Mouse (Mus musculus): ENCODE data around the gene Sdk2.

Sdk2 gene

DNA sequence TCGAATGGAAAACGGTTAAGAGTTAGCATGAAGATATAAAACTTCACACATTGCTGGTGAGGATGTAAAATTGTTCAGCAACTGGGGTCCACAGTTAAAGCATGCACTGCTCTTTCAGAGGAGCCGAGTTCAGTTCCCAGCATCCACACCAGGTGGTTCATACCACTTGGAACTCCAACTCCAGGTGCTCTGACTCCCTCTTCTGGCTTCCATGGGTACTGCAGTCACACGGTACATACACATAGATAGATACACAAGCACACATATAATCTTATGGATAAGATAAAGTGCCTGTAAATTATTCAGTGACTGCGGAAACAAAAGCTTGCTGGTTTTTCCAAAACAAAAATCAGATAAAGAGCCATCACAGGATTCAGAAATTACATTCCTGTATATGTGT is 19.9 kb downstream of the Sdk2 start:
- no peak for DNase-seq (ENCODE audit: low spot score in 2 of 2)

DNA sequence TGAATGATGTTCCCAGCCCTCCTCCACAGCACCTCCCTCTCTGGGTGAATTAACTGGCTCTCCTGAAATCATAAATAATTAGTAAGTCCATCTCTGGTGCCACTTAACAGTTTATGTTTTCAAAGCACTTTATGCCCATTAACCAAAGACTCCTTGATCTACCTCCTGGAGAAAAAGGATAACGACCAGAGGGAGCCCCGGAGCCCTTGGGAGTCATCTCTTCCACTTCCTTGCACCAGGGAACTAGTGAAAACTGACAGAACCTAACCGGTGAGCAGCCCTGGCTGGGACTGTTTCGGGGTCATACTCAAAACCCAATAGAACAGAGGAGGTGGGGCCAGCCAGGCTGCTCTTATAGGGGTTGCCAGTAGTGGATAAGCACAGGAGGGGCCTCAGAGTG is 22.5 kb downstream of the Sdk2 start:
- DNase-seq (ENCODE audit: low spot score in 2 of 2): no peak

DNA sequence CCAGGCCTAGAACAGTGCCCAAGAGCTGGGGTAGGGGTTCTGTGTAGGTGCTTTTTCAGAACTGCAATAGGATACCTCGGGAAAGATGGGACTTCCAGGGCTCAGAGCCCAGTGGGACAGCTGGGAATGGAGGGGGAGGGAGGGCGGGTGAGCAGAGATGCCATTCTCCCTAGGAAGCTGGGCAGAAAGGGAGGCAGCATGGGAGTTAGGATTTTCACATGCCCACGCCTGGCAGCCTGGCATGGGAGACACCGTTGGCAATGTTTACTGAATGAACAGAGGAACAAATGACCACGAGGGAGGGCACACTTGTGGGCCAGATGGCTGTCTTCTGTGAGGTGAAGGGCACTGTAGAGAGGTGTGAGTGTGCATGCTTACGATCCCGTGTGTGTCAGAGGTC is 23.3 kb downstream of the Sdk2 start:
- no peak for DNase-seq (ENCODE audit: low spot score in 2 of 2)

- peak in 1 of 2 experiments; percentile 24 for DNase-seq (ENCODE audit: low spot score in 2 of 2)
Observed at GRCm38 (mm10) chr11:114040391-114041035, 26.3 kb downstream of the Sdk2 start.

- DNase-seq (ENCODE audit: low spot score in 2 of 2): no peak
Observed at GRCm38 (mm10) chr11:114038036-114038435, 28.8 kb downstream of the Sdk2 start.

- DNase-seq (ENCODE audit: low spot score in 2 of 2): no peak
Observed at GRCm38 (mm10) chr11:114031491-114031890, 35.4 kb downstream of the Sdk2 start.

- no peak for DNase-seq (ENCODE audit: low spot score in 2 of 2)
Observed at GRCm38 (mm10) chr11:114030214-114030613, 36.6 kb downstream of the Sdk2 start.

GRCm38 (mm10) chr11:114028512-114028911 is 38.3 kb downstream of the Sdk2 start:
- DNase-seq (ENCODE audit: low spot score in 2 of 2): peak in 1 of 2 experiments; percentile 8

- DNase-seq (ENCODE audit: low spot score in 2 of 2): no peak
Observed at GRCm38 (mm10) chr11:114028021-114028420, 38.8 kb downstream of the Sdk2 start.

- no peak for DNase-seq (ENCODE audit: low spot score in 2 of 2)
Observed at GRCm38 (mm10) chr11:114025056-114025455, 41.8 kb downstream of the Sdk2 start.

DNA sequence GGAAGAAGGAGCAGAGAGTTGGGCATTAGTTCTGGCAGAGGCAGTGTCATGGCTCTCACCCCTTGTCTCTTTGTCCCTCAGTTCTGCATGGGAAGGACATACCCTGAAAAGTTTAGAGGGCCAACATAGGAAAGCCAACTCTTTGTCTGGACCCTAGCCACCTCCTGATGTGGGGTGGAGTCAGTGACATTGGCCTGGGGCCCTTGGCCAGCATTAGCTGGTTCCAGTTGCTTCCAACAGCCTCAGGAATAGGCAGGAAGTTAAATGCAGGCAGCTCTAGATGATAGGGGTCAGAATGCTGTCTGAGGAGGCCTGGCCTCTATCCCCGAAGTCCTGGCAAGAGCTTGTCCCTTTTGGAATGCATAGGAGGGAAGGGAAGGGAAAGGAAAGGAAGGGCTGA is 42.9 kb downstream of the Sdk2 start:
- peak; percentile 36 to 41 for DNase-seq (ENCODE audit: low spot score in 2 of 2)

GRCm38 (mm10) chr11:114022166-114022565 is 44.7 kb downstream of the Sdk2 start:
- no peak for DNase-seq (ENCODE audit: low spot score in 2 of 2)

DNA sequence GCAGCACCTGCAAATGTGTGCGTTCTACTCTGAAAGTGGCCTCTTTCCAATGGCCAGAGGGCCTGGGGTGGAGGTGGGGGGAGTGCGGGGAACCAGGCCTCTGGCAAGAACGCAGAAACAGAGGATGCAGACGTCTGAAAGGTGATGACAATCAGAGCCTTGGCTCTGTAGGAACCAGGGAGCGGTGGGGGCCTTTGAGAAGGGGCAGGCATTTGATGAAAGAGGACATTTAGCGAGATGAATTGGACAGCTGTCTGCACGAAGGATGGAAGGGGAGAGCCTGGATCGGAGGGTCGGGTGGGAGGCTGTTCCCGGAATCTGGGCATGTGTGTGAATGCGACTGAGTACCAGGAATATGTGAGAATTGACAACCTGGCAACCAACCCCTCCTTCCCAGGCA is 47.8 kb downstream of the Sdk2 start:
- no peak for DNase-seq (ENCODE audit: low spot score in 2 of 2)

DNA sequence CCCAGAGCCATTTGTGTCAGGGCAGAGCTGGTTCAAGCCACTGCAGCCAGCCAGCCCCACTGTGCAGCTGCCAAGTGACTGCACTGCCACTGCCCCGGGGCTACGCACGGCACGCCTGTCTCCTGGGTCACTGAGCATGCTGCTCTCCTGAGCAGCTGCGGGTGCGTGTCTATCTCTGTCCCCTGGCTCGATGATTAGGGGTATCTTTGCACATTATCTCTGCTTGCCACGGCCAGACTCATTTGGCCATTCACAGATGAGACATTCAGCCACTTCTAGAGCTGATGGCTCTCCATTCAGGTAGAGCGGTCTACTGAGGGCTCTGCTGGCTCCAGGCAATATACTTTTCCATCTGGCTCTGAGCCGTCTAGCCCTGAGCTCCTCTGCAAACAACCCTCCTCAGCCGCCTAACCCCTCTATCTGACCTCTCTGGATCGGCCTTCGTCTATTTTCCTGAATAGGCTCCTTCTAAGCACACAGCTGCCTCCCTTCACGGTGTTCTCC is 49.9 kb downstream of the Sdk2 start:
- peak in 1 of 2 experiments; percentile 11 for DNase-seq (ENCODE audit: low spot score in 2 of 2)

DNA sequence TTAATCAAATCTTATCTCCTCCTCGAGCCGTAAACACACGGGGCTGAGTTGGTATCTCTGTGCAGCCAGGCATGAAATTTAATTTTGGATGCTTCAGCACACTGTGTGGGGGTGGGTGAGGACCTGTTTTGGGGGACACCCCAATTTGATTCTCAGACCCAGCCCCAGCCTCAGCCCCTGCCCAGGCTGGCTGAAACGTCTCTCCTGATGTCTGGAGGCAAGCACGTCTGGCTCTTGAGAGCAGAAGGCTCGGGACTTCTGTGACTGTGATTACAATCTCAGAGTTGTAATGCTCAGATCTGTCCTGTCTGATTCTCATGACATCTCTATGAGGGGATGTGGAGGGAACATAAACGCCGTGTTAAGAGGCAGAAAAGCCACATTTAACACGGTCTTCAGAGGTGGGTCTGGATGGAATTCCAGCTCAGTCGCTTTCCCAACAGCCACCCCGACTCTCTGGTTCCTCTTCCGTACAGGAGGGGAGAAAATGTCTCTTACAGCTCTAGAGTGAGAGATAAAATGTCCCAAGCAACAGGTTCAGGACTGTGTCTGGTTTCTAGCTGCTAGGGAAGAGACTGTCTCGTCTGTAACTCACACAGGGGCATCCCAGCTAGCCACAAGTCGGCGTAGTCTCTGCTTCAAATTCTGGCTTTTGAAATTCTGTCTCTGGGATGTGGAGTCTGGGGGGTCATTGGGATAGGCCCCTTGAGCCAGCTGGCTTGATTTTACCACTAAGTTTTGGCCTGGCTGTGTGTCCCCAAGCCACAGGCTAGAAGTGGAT is 50.5 kb downstream of the Sdk2 start:
- no peak for DNase-seq (ENCODE audit: low spot score in 2 of 2)

DNA sequence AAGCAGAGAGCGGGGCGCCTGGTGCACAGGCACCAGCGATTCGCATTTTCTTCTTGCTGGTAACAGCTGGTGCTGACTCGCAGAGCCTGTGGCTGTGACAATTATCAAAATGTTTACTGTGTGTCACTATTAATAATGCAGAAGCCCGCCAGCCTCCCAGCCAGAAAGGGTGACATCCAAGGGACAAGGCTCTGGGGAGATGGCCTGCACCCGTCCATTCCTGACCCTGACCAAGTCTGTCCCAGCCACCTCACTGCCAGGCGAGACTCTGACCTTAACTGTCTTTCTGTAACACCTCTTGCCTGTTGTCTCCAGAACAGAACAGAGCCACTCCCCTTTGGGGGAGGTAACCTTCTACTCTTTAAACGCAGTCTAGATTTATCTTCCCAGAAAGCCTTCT is 55.3 kb downstream of the Sdk2 start:
- DNase-seq (ENCODE audit: low spot score in 2 of 2): no peak

DNA sequence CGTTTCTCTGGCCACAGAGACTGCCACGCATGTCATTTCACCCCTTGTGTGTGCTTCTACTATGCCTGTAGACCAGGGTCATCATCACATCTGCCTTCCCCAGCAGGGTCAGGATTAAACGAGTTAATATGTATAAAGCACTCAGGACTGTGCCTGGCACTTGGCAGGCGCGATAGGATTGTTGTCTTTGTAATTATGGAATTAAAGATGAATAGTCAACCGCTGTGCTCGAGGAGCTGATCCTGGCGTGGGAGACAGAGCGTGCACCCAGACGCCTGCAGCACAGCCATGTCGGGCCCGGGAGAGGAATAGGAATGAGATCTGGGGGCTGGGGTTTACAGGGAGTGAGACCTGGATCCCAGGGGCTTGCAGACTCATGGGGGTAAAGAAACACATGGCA is 61.0 kb downstream of the Sdk2 start:
- DNase-seq (ENCODE audit: low spot score in 2 of 2): no peak

DNA sequence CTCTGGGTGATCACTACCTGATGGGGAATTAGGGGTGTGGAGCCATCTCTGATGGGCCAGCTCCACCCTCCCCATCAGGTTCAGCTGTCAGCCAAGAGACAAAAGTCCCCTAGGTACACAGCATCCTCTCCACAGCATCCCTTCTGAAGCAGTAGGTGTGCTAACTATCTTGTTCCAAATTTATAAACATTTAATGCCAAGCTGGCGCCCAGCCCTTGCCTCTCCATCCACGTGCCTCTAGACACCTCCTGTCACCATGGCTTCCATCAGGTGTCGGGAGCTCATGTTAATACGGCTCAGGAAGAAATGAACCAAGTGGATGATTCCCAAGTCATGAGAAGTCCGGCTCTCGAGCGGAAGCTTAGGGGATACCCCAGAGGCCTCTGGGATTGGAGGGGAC is 62.2 kb downstream of the Sdk2 start:
- no peak for DNase-seq (ENCODE audit: low spot score in 2 of 2)

DNA sequence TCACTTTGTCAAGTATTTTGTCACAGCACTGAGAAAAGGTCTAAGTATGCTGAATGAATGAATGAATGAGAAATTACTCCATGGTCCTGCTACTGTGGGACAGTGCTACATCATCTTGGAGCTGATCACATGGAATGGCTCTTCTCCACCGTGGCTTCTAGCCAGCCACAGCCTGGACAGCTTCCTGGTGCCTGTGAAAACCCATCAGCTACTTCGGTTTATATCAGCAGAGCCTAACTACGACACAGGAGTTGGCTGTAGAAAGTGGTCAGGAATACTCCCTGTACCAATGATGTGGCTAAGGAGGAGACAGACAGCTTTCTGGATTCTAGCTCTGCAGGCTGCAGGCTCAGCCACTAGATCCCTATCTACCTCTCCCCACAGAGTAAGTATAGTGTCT is 63.7 kb downstream of the Sdk2 start:
- no peak for DNase-seq (ENCODE audit: low spot score in 2 of 2)

DNA sequence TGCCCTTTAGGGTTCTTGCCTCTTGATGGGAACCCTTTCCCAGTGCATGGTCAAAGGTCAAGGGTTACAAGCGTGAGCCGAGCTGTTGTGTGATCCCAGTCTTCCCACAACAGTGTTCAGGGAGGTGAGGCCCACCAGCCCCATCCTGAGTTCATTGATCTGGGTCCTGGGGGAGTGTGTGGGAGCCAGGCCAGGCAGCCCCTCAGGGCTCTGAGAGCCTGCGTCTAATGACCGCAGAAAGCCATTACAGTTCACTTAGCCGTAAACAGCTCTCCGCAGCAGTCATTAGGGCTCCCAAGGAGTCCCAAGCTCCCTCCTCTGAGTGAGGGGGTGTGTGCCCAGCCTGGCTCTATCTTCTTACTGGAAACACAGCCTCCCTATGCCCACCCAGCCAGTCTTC is 66.8 kb downstream of the Sdk2 start:
- no peak for DNase-seq (ENCODE audit: low spot score in 2 of 2)

GRCm38 (mm10) chr11:113998702-113999101 is 68.1 kb downstream of the Sdk2 start:
- no peak for DNase-seq (ENCODE audit: low spot score in 2 of 2)

- no peak for DNase-seq (ENCODE audit: low spot score in 2 of 2)
Observed at GRCm38 (mm10) chr11:113993921-113994320, 72.9 kb downstream of the Sdk2 start.

DNA sequence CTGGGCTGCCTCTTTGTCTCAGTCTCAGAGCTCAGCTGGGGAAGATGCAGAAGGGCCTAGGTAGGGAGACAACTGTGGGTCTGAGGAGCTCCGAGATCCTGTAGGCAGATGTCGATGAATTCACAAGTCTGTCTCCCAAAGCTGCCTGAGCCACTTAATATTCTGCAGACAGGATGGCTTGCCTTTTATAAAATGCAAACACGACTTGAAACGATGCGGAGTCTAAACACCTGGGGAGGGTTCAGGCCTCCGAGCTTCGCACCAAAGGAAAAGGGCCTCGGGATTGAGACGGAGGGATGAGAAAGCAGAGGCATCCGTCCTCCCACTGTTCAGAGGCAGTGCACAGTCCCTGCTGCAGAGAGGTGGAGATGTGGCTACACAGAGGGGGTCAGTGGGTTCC is 74.0 kb downstream of the Sdk2 start:
- DNase-seq (ENCODE audit: low spot score in 2 of 2): no peak

All from heart, adult 9 months (tissue).